Mouse (Mus musculus): ENCODE measurements at regions not wholly inside any gene's neighbourhood (a gene's known extent, or its start where the extent isn't known, plus 50 kb on each side); places are given as distances from the start of the nearest gene placed in this dataset.

GRCm38 (mm10) chr1:35361465-35361864 is 511.7 kb downstream of the Plekhb2 start:
- TF ChIP-seq POLR2A (IDR thresholded peaks at IDR 0.05; ENCODE audit: low read depth, low read length) (no peak), CTCF (conservative IDR thresholded peaks at IDR 0.05; ENCODE audit: insufficient read depth, insufficient read length, low read depth, low read length) (no peak)

All from kidney, adult 2 months (tissue).